Mouse (Mus musculus): Measurements from ENCODE around the gene Tmem132c.

Gene Tmem132c

GRCm38 (mm10) chr5:127241136-127241924, at the start of gene Tmem132c:
Tmem132c (plus strand) TSS chr5:127241808.
- Histone ChIP-seq H3K36me3 (ENCODE audit: control insufficient read depth, insufficient read depth, low read length, poor library complexity, severe bottlenecking) (no peaks in the 10 kb centered on the region), H3K27me3 (ENCODE audit: control insufficient read depth, insufficient read depth, low read length, poor library complexity, severe bottlenecking) (no peaks in the 10 kb centered on the region)
- no peak for DNase-seq (ENCODE audit: low read depth, low spot score)

- Histone ChIP-seq H3K36me3 (ENCODE audit: control insufficient read depth, insufficient read depth, low read length, poor library complexity, severe bottlenecking) (no peaks in the 10 kb centered on the region), H3K27me3 (ENCODE audit: control insufficient read depth, insufficient read depth, low read length, poor library complexity, severe bottlenecking) (no peaks in the 10 kb centered on the region)
- no peak for DNase-seq (ENCODE audit: low read depth, low spot score)
Observed at GRCm38 (mm10) chr5:127191881-127192280, 49.7 kb upstream of the Tmem132c start.

- Histone ChIP-seq H3K27me3 (ENCODE audit: control insufficient read depth, insufficient read depth, low read length, poor library complexity, severe bottlenecking) (no peaks in the 10 kb centered on the region), H3K36me3 (ENCODE audit: control insufficient read depth, insufficient read depth, low read length, poor library complexity, severe bottlenecking) (no peaks in the 10 kb centered on the region)
- no peak for DNase-seq (ENCODE audit: low read depth, low spot score)
Observed at GRCm38 (mm10) chr5:127198850-127199249, 42.8 kb upstream of the Tmem132c start.

GRCm38 (mm10) chr5:127204881-127205280, 36.7 kb upstream of the Tmem132c start:
- Histone ChIP-seq H3K27me3 (ENCODE audit: control insufficient read depth, insufficient read depth, low read length, poor library complexity, severe bottlenecking) (no peaks in the 10 kb centered on the region), H3K36me3 (ENCODE audit: control insufficient read depth, insufficient read depth, low read length, poor library complexity, severe bottlenecking) (no peaks in the 10 kb centered on the region)
- DNase-seq (ENCODE audit: low read depth, low spot score) = no peak

DNA sequence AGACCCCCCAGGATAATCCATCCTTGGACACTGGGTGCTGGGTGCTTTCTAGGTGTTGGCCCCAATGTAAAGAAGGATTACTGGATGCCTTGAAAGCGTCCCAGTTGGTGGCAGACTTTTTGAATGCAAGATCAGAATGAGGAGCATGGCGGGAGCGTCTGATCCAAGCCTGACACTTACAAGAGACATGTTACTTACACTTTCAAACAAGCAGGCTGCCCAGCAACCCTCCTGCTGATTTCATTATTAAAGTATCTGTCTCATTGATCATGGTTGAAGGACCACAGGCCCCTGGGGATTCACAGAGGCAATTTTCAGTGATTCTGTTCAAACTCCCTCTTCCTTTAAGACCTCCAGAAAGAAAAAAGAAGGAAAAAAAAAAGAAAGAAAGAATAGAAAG, 25.2 kb upstream of the Tmem132c start:
- no peak for DNase-seq (ENCODE audit: low read depth, low spot score)
- Histone ChIP-seq H3K27me3 (ENCODE audit: control insufficient read depth, insufficient read depth, low read length, poor library complexity, severe bottlenecking) (no peaks in the 10 kb centered on the region), H3K36me3 (ENCODE audit: control insufficient read depth, insufficient read depth, low read length, poor library complexity, severe bottlenecking) (no peaks in the 10 kb centered on the region)

GRCm38 (mm10) chr5:127217725-127218124, 23.9 kb upstream of the Tmem132c start:
- no peak for DNase-seq (ENCODE audit: low read depth, low spot score)
- Histone ChIP-seq H3K27me3 (ENCODE audit: control insufficient read depth, insufficient read depth, low read length, poor library complexity, severe bottlenecking) (no peaks in the 10 kb centered on the region), H3K36me3 (ENCODE audit: control insufficient read depth, insufficient read depth, low read length, poor library complexity, severe bottlenecking) (no peaks in the 10 kb centered on the region)

DNA sequence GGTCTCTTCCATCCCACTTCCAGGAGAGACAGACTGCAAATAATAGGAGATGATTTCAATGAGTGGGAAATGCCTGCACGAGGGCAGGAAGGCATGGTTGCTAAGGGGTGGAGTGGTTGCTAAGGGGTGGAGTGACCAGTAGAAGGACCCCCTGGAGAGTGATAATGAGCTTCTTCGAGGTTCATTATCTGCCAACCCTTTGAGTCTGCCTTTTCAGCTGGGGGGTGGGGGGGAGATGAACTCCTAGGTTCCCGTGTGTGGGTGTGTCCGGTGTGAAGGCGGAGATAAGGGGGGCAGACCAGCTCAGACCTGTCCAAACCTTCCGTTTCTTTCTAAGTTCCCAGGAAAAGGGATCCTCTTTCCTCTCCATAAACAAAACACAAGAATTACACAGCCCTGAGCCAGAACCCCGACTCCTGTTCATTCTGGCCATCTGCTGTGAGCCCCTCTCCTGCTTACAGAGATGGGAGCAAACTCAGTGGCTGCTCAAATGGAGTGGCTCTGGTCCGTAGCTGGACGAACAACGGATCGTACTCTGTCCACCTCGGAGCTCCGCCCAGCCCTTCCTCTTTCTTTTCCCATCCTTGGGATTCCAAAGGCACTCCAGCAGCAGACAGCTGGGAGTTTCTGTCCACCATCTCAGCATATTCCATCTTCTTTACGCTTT, 13.5 kb upstream of the Tmem132c start:
- Histone ChIP-seq H3K36me3 (ENCODE audit: control insufficient read depth, insufficient read depth, low read length, poor library complexity, severe bottlenecking) (no peaks in the 10 kb centered on the region), H3K27me3 (ENCODE audit: control insufficient read depth, insufficient read depth, low read length, poor library complexity, severe bottlenecking) (no peaks in the 10 kb centered on the region)
- no peak for DNase-seq (ENCODE audit: low read depth, low spot score)

GRCm38 (mm10) chr5:127234715-127235114, 6.9 kb upstream of the Tmem132c start:
- Histone ChIP-seq H3K27me3 (ENCODE audit: control insufficient read depth, insufficient read depth, low read length, poor library complexity, severe bottlenecking) (no peaks in the 10 kb centered on the region), H3K36me3 (ENCODE audit: control insufficient read depth, insufficient read depth, low read length, poor library complexity, severe bottlenecking) (no peaks in the 10 kb centered on the region)
- DNase-seq (ENCODE audit: low read depth, low spot score) = no peak

- no peak for DNase-seq (ENCODE audit: low read depth, low spot score)
- Histone ChIP-seq H3K36me3 (ENCODE audit: control insufficient read depth, insufficient read depth, low read length, poor library complexity, severe bottlenecking) (no peaks in the 10 kb centered on the region), H3K27me3 (ENCODE audit: control insufficient read depth, insufficient read depth, low read length, poor library complexity, severe bottlenecking) (no peaks in the 10 kb centered on the region)
Observed at GRCm38 (mm10) chr5:127235203-127235602, 6.4 kb upstream of the Tmem132c start.

- Histone ChIP-seq H3K36me3 (ENCODE audit: control insufficient read depth, insufficient read depth, low read length, poor library complexity, severe bottlenecking) (no peaks in the 10 kb centered on the region), H3K27me3 (ENCODE audit: control insufficient read depth, insufficient read depth, low read length, poor library complexity, severe bottlenecking) (no peaks in the 10 kb centered on the region)
- DNase-seq (ENCODE audit: low read depth, low spot score) = no peak
Observed at GRCm38 (mm10) chr5:127239706-127240105, 1.9 kb upstream of the Tmem132c start.

DNA sequence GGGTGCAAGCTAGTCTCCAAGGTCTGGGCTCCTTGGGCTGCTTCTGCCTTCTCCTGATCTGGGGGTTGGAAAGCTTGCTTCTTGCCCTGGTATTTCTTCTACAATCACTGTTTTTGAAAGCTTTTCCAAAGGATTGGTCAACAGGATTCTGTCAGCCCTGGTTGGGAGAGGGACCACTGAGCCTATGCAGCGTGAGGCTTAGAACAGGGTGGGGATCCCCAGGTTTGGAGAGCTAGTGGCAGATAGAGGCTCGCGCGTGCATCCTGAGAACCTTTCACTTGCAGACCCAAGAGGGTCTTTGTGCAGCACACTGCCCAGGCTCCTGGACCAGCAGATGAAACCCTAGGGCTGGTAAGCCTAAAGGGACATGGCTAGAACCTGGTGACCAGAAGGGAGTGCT, 962 bp upstream of the Tmem132c start:
- H3K36me3 ChIP-seq (ENCODE audit: control insufficient read depth, insufficient read depth, low read length, poor library complexity, severe bottlenecking) = no peaks in the 10 kb centered on the region
- H3K27me3 ChIP-seq (ENCODE audit: control insufficient read depth, insufficient read depth, low read length, poor library complexity, severe bottlenecking) = no peaks in the 10 kb centered on the region
- no peak for DNase-seq (ENCODE audit: low read depth, low spot score)

DNA sequence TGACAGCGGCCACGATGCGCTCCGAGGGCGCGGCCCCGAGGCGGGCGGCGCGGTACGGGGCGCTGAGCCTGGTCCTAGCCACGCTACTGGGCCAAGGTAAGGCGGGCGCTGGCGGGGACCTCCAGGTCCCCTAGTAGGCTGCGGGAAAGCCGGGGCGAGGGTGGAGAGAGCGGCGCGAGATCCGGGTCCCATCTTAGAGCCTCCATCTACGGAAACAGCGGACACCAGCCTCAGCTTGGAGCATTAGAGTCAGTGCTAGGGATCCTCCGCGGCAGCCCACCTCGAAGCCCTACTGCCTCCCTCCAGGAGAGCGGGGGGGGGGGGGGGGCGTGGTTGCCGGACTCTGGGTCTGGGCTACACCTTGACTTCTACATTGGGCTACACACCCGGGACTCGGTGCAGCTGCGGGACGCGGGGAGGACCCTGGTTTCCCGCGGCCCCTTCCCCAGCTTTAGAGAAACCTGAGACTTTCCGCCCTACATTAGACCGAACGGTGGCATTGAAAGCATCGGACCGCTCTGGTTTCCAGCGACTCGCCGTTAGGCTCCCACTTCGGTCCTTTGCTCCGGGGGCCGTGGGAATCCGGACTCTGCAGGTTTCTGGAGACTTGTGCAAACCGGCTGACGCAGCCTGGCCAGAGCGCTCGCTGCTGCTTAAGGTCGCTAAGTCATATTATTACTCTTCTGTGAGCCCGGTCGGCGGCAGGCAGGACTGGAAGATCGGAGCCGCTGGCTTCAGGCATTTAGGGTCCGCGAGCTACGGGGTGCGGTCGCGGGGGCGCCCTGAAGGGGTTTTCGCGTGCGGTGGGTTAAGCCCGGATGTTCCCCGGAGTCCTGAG, 536 bp downstream of the Tmem132c start:
- DNase-seq (ENCODE audit: low read depth, low spot score) = no peak

GRCm38 (mm10) chr5:127242763-127243160, 1.2 kb downstream of the Tmem132c start:
- H3K36me3 ChIP-seq (ENCODE audit: control insufficient read depth, insufficient read depth, low read length, poor library complexity, severe bottlenecking) = no peaks in the 10 kb centered on the region
- DNase-seq (ENCODE audit: low read depth, low spot score) = no peak
- H3K27me3 ChIP-seq (ENCODE audit: control insufficient read depth, insufficient read depth, low read length, poor library complexity, severe bottlenecking) = no peaks in the 10 kb centered on the region

More for the DNA sequence above, 536 bp downstream of the Tmem132c start:
- H3K27me3 ChIP-seq (ENCODE audit: control insufficient read depth, insufficient read depth, low read length, poor library complexity, severe bottlenecking) = no peaks in the 10 kb centered on the region
- no peaks in the 10 kb centered on the region for H3K36me3 ChIP-seq (ENCODE audit: control insufficient read depth, insufficient read depth, low read length, poor library complexity, severe bottlenecking)

GRCm38 (mm10) chr5:127243209-127243608, 1.6 kb downstream of the Tmem132c start:
- no peak for DNase-seq (ENCODE audit: low read depth, low spot score)
- no peaks in the 10 kb centered on the region for H3K36me3 ChIP-seq (ENCODE audit: control insufficient read depth, insufficient read depth, low read length, poor library complexity, severe bottlenecking)

DNA sequence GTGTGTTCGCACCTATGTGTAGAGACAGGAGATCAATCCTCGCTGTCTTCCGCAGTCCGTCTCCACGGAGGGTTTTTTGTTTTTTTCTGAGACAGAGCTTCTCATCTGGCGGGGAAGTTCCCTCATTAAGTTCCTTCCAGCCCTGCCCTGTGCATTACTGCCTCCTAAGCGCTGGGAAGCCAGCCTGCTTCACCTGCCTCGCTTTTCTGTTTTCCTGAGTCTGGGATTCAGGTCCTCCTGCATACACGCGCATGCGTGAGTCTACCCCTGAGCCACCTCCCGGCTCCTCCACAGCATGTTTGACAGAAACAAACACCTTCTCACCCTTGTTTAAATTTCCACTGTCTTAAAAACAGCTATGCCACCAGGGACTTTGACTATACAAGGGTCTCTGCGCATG, 2.0 kb downstream of the Tmem132c start:
- no peaks in the 10 kb centered on the region for H3K36me3 ChIP-seq (ENCODE audit: control insufficient read depth, insufficient read depth, low read length, poor library complexity, severe bottlenecking)
- H3K27me3 ChIP-seq (ENCODE audit: control insufficient read depth, insufficient read depth, low read length, poor library complexity, severe bottlenecking) = no peaks in the 10 kb centered on the region
- DNase-seq (ENCODE audit: low read depth, low spot score) = no peak

More at GRCm38 (mm10) chr5:127243209-127243608, 1.6 kb downstream of the Tmem132c start:
- no peaks in the 10 kb centered on the region for H3K27me3 ChIP-seq (ENCODE audit: control insufficient read depth, insufficient read depth, low read length, poor library complexity, severe bottlenecking)

All from splenic B cell, adult 2 months (primary cell).